Mouse (Mus musculus): ENCODE measurements around the gene Zbtb17. TPM values are rescaled to one million over a fixed set of nuclear protein-coding genes. Genes with fewer than 3 reads are reported as not detected.

The Zbtb17 gene
- total and polyA plus RNA-seq, 3 experiments: 36.4 to 63.2 TPM; not detected in 1

DNA sequence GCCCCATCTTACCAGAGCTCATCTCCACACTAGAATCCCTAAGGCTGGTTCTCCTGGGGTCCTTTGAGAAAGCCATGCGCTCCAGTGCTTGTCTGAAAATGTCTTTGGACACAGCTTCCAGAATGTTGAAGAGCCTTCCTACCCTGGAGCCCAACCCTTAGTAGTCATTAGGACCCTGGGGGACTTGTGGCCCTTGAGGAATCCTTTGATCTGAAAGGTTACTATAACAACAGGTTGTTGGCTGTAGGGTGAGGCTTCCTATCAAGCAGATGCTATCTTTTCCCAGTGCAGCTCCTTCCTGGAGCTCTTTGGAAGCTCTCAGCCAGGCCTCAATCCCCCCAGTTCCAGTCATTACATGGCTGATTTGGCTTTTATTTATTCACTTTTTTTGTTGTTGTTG, 8.5 kb upstream of the Zbtb17 start, which contains the start of gene Srarp:
Gene Srarp (minus strand): TSS at position 132 of the 400 bp plus-strand sequence.
- H3K9ac ChIP-seq (ENCODE audit: control insufficient read depth, low read depth, low read length, poor library complexity, severe bottlenecking): no peak within 1 kb of the TSS
- no peaks in the 10 kb centered on the region for H3K27me3 ChIP-seq (ENCODE audit: control insufficient read depth in 1 of 2, insufficient read depth in 2 of 2, low read length in 2 of 2)
- no peaks in the 10 kb centered on the region for H3K79me2 ChIP-seq (ENCODE audit: control insufficient read depth, insufficient read depth, low read length, poor library complexity)
- no peaks in the 10 kb centered on the region for H3K36me3 ChIP-seq (ENCODE audit: control insufficient read depth in 1 of 2, insufficient read depth in 2 of 2, low read length in 2 of 2)
- H3K9me3 ChIP-seq (replicated peaks; ENCODE audit: insufficient read depth, low read length): no peaks in the 10 kb centered on the region
- H3K4me3 ChIP-seq (ENCODE audit: control insufficient read depth in 1 of 2, insufficient read depth in 1 of 2, low read depth in 2 of 2, low read length in 2 of 2): no peak within 1 kb of the TSS
- TF ChIP-seq NELFE (IDR thresholded peaks at IDR 0.05; ENCODE audit: low read depth, low read length) (no peak), MAFK (IDR thresholded peaks at IDR 0.05; ENCODE audit: borderline replicate concordance, low read depth, low read length) (no peak), EP300 (IDR thresholded peaks at IDR 0.05; ENCODE audit: low read depth in 1 of 2, low read length in 2 of 2) (no peak), CTCF (IDR thresholded peaks at IDR 0.05 in 2 of 3, conservative IDR thresholded peaks at IDR 0.05 in 1 of 3; ENCODE audit: control insufficient read depth in 1 of 3, insufficient read depth in 1 of 3, low read depth in 2 of 3, low read length in 3 of 3, poor library complexity in 1 of 3, severe bottlenecking in 1 of 3) (no peak), ZNF384 (IDR thresholded peaks at IDR 0.05; ENCODE audit: low read depth, low read length) (no peak), ZMIZ1 (IDR thresholded peaks at IDR 0.05; ENCODE audit: low read depth, low read length) (no peak), BHLHE40 (IDR thresholded peaks at IDR 0.05; ENCODE audit: borderline replicate concordance, low read depth, low read length) (no peak), MAZ (IDR thresholded peaks at IDR 0.05; ENCODE audit: low read depth, low read length) (no peak), ETS1 (IDR thresholded peaks at IDR 0.05; ENCODE audit: low read depth, low read length) (no peak), E2F4 (IDR thresholded peaks at IDR 0.05; ENCODE audit: borderline replicate concordance, low read depth, low read length) (no peak), RAD21 (IDR thresholded peaks at IDR 0.05; ENCODE audit: low read depth, low read length) (no peak), USF2 (IDR thresholded peaks at IDR 0.05; ENCODE audit: borderline replicate concordance in 1 of 2, insufficient read depth in 1 of 2, low read depth in 1 of 2, low read length in 2 of 2) (no peak), ELF1 (IDR thresholded peaks at IDR 0.05; ENCODE audit: low read depth, low read length) (no peak), TBP (IDR thresholded peaks at IDR 0.05; ENCODE audit: low read depth, low read length) (no peak), MEF2A (IDR thresholded peaks at IDR 0.05; ENCODE audit: extremely low read depth, insufficient replicate concordance, low read depth, low read length, poor library complexity, severe bottlenecking) (no peak), GABPA (IDR thresholded peaks at IDR 0.05; ENCODE audit: low read depth, low read length) (no peak), MYB (IDR thresholded peaks at IDR 0.05; ENCODE audit: low read depth, low read length) (no peak), RCOR1 (IDR thresholded peaks at IDR 0.05; ENCODE audit: low read depth, low read length) (no peak)
- no peak within 1 kb of the TSS for H3K27ac ChIP-seq (ENCODE audit: control insufficient read depth, low read depth, low read length)
- no peak for DNase-seq (ENCODE audit: low read depth, low spot score)
- no peaks in the 10 kb centered on the region for H3K4me1 ChIP-seq (ENCODE audit: control insufficient read depth in 1 of 2, insufficient read depth in 2 of 2, low read length in 2 of 2)

DNA sequence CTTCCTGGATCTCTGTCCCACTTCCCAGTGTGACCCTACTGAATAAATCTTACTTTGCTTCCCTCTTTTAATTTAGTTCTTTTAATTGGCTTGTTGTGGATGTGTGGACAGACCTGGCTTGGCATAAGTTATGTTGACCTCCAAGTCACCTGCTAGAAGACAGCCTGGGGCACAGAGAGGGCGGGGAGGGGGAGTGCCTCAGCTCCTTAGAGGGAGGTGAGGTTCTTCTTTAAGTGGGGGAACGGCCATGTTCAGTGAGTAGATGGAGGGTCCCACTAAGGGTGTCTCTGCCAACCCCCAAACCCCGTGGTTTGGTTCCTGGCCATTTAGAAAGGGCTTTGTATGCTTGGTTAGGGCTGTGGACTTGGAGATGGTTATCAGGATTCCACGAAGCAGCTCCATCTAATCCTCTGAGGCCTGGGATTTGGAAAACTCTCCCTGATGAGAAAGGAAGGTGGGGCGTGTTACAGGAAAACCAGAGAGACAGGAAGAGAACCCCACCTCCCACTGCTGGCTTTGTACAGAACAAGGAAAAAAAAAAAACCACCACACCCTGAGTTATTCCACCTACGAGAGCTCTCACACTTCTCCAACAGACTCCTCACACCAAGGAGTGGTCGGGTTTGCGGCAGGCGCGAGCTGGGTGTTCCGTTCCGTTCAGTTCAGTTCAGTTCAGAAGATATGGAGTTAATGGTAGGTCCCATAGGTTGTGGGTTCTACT, 5.2 kb upstream of the Zbtb17 start:
- Histone ChIP-seq H3K9ac (ENCODE audit: control insufficient read depth, low read depth, low read length, poor library complexity, severe bottlenecking) (no peak overlapping the region), H3K4me3 (ENCODE audit: control insufficient read depth in 1 of 2, insufficient read depth in 1 of 2, low read depth in 2 of 2, low read length in 2 of 2) (no peak overlapping the region), H3K9me3 (replicated peaks; ENCODE audit: insufficient read depth, low read length) (no peaks in the 10 kb centered on the region), H3K27me3 (ENCODE audit: control insufficient read depth in 1 of 2, insufficient read depth in 2 of 2, low read length in 2 of 2) (no peaks in the 10 kb centered on the region), H3K4me1 (ENCODE audit: control insufficient read depth in 1 of 2, insufficient read depth in 2 of 2, low read length in 2 of 2) (0 out of 4 replicates have a peak, but pooled peaks cover 0 to 3% of the 10 kb centered on the region in 2 experiments), H3K36me3 (ENCODE audit: control insufficient read depth in 1 of 2, insufficient read depth in 2 of 2, low read length in 2 of 2) (no peaks in the 10 kb centered on the region), H3K79me2 (ENCODE audit: control insufficient read depth, insufficient read depth, low read length, poor library complexity) (no peaks in the 10 kb centered on the region), H3K27ac (ENCODE audit: control insufficient read depth, low read depth, low read length) (no peak overlapping the region)
- TF ChIP-seq MAFK (IDR thresholded peaks at IDR 0.05; ENCODE audit: borderline replicate concordance, low read depth, low read length): no peak
- TF ChIP-seq BHLHE40 (IDR thresholded peaks at IDR 0.05; ENCODE audit: borderline replicate concordance, low read depth, low read length): no peak
- TF ChIP-seq MXI1 (IDR thresholded peaks at IDR 0.05; ENCODE audit: low read depth, low read length): no peak
- no peak for TF ChIP-seq CTCF (IDR thresholded peaks at IDR 0.05 in 2 of 3, conservative IDR thresholded peaks at IDR 0.05 in 1 of 3; ENCODE audit: control insufficient read depth in 1 of 3, insufficient read depth in 1 of 3, low read depth in 2 of 3, low read length in 3 of 3, poor library complexity in 1 of 3, severe bottlenecking in 1 of 3)
- no peak for TF ChIP-seq MYC (IDR thresholded peaks at IDR 0.05; ENCODE audit: low read depth, low read length)
- no peak for TF ChIP-seq POLR2A (IDR thresholded peaks at IDR 0.05; ENCODE audit: control insufficient read depth in 1 of 2, insufficient read depth in 1 of 2, low read depth in 1 of 2, low read length in 2 of 2, poor library complexity in 1 of 2)
- no peak for TF ChIP-seq MAX (IDR thresholded peaks at IDR 0.05; ENCODE audit: low read length)
- TF ChIP-seq GATA1 (IDR thresholded peaks at IDR 0.05; ENCODE audit: low read depth, low read length): no peak
- no peak for TF ChIP-seq ETS1 (IDR thresholded peaks at IDR 0.05; ENCODE audit: low read depth, low read length)
- no peak for TF ChIP-seq HCFC1 (IDR thresholded peaks at IDR 0.05; ENCODE audit: low read depth, low read length)
- TF ChIP-seq TAL1 (IDR thresholded peaks at IDR 0.05; ENCODE audit: low read length): no peak
- TF ChIP-seq SMC3 (IDR thresholded peaks at IDR 0.05; ENCODE audit: low read depth, low read length): no peak
- TF ChIP-seq KAT2A (conservative IDR thresholded peaks at IDR 0.05; ENCODE audit: low read depth, low read length): no peak
- TF ChIP-seq ELF1 (IDR thresholded peaks at IDR 0.05; ENCODE audit: low read depth, low read length): no peak
- no peak for TF ChIP-seq RCOR1 (IDR thresholded peaks at IDR 0.05; ENCODE audit: low read depth, low read length)
- TF ChIP-seq POLR2AphosphoS5 (IDR thresholded peaks at IDR 0.05; ENCODE audit: borderline replicate concordance, low read depth, low read length): no peak
- no peak for DNase-seq (ENCODE audit: low read depth, low spot score)

Data from MEL (cell line).